Mouse (Mus musculus) embryonic facial prominence, embryonic 12.5 days (tissue): ENCODE measurements around the gene Iars2. TPM values are rescaled to one million over a fixed set of nuclear protein-coding genes. Genes with fewer than 3 reads are reported as not detected.

ENCODE experiments used
- ATAC-seq: fragments of 200-750 bp; cut with Nextera tagmentation; 2 replicates; pipeline ENCODE4 v1.8.0; 2017; ENCODE audit not compliant: insufficient number of reproducible peaks, insufficient read depth, low FRiP score, low TSS enrichment
- H3K27ac ChIP-seq: fragments of 300-500 bp; sonication (generic); 2 replicates; pipeline ENCODE4 v1.5.1; 2016; ENCODE audit warnings: mild to moderate bottlenecking
- H3K27me3 ChIP-seq: fragments of 300-500 bp; sonication (generic); 2 replicates; pipeline ENCODE4 v1.6.1; 2016; ENCODE audit warnings: mild to moderate bottlenecking, moderate library complexity
- H3K36me3 ChIP-seq: fragments of 300-500 bp; sonication (generic); 2 replicates; pipeline ENCODE4 v1.6.1; 2016; ENCODE audit warnings: mild to moderate bottlenecking
- H3K4me1 ChIP-seq: fragments of 300-500 bp; sonication (generic); 2 replicates; pipeline ENCODE4 v1.6.1; 2016
- H3K4me2 ChIP-seq: fragments of 300-500 bp; sonication (generic); replicated peaks from 2 replicates; pipeline ENCODE4 v1.6.1; 2016; ENCODE audit warnings: mild to moderate bottlenecking, moderate library complexity
- H3K4me3 ChIP-seq: fragments of 300-500 bp; sonication (generic); 2 replicates; pipeline ENCODE4 v1.5.1; 2016; ENCODE audit warnings: mild to moderate bottlenecking
- H3K9ac ChIP-seq: fragments of 300-500 bp; sonication (generic); 2 replicates; pipeline ENCODE4 v1.6.1; 2016; ENCODE audit warnings: mild to moderate bottlenecking, moderate library complexity
- H3K9me3 ChIP-seq: fragments of 300-500 bp; sonication (generic); 2 replicates; pipeline ENCODE4 v1.6.1; 2016; ENCODE audit warnings: mild to moderate bottlenecking, moderate library complexity
- WGBS: fragments of 180-500 bp; shearing (Covaris S2); methylation state at CpG from one replicate; pipeline ENCODE4 v1.1.7; 2016; 5-methylcytosine and 5-hydroxymethylcytosine counted together
- polyA plus RNA-seq: library from polyadenylated mRNA; unstranded; fragments of >200 nt; fragmentation: Nextera tagmentation; extraction: Ambion mirVana; gene quantifications from 2 replicates; pipeline ENCODE4 v1.2.1, GENCODE M21; 2016

Iars2 gene
- polyA plus RNA-seq, result 29.1 and 29.8 TPM in 2 replicates

- peaks cover 23% of the 10 kb centered on the region for H3K36me3 ChIP-seq
- H3K4me3 ChIP-seq, result peak within 1 kb of the TSS; percentile 92
- H3K4me2 ChIP-seq, result peak within 1 kb of the TSS; percentile 68
- H3K4me1 ChIP-seq, result peaks cover 11% of the 10 kb centered on the region; the same call in 1 of the 2 replicates
- H3K9ac ChIP-seq, result peak within 1 kb of the TSS; percentile 87
- no peaks in the 10 kb centered on the region for H3K9me3 ChIP-seq
- no peaks in the 10 kb centered on the region for H3K27me3 ChIP-seq
- ATAC-seq, result peak; percentile 88
- under 1% methylated on average over 73 of the region's 76 CpGs for WGBS
- H3K27ac ChIP-seq, result peak within 1 kb of the TSS; percentile 95
Observed at GRCm38 (mm10) chr1:185328721-185329610, at the start of gene Iars2. Iars2 (minus strand) TSS chr1:185329396.

- Histone ChIP-seq H3K4me3 (no peak overlapping the region), H3K27me3 (no peaks in the 10 kb centered on the region), H3K36me3 (peaks cover 76% of the 10 kb centered on the region), H3K27ac (no peak overlapping the region), H3K9me3 (no peaks in the 10 kb centered on the region), H3K4me2 (no peak overlapping the region), H3K4me1 (no peaks in the 10 kb centered on the region), H3K9ac (no peak overlapping the region)
- ATAC-seq, result no peak
- WGBS, result 92% methylated on average over 2 of the region's 2 CpGs
Observed at GRCm38 (mm10) chr1:185377429-185377828, 48.2 kb upstream of the Iars2 start.

DNA sequence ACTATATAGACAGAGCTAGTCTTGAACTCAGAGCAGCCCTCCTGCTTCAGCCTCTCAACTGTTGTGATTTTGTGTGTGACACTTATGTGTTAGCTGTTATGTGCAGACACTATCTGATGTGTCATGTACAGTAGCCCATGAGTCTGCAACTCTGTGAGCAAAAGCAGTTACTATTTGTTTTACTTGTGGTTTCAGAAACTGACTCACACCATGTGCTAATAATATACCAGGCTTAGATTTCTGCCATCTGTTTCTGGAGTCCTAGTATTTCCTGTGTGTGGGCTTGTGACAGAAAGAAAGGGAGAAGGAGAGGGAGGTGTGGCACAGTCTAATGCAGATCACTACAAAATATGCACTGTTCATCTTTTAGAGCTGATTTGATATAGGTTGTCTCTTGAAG, 47.2 kb upstream of the Iars2 start:
- ATAC-seq, result no peak
- peaks cover 74% of the 10 kb centered on the region for H3K36me3 ChIP-seq

GRCm38 (mm10) chr1:185369979-185370378, 40.8 kb upstream of the Iars2 start:
- H3K27ac ChIP-seq, result no peak overlapping the region
- peaks cover 6% of the 10 kb centered on the region; the same call in 1 of the 2 replicates for H3K4me1 ChIP-seq
- ATAC-seq, result no peak
- H3K36me3 ChIP-seq, result peaks cover 40% of the 10 kb centered on the region
- H3K4me2 ChIP-seq, result no peak overlapping the region
- WGBS, result 93% methylated on average over 6 of the region's 6 CpGs
- H3K9ac ChIP-seq, result no peak overlapping the region
- no peak overlapping the region for H3K4me3 ChIP-seq
- no peaks in the 10 kb centered on the region for H3K27me3 ChIP-seq
- no peaks in the 10 kb centered on the region for H3K9me3 ChIP-seq

More for the DNA sequence above, 47.2 kb upstream of the Iars2 start:
- H3K27me3 ChIP-seq, result no peaks in the 10 kb centered on the region
- no peak overlapping the region for H3K4me2 ChIP-seq
- no peak overlapping the region for H3K27ac ChIP-seq
- H3K4me3 ChIP-seq, result no peak overlapping the region
- no peak overlapping the region for H3K9ac ChIP-seq
- no peaks in the 10 kb centered on the region for H3K4me1 ChIP-seq
- no peaks in the 10 kb centered on the region for H3K9me3 ChIP-seq

- Histone ChIP-seq H3K27ac (no peak overlapping the region), H3K27me3 (no peaks in the 10 kb centered on the region), H3K4me1 (peaks cover 16% of the 10 kb centered on the region), H3K36me3 (peaks cover 22% of the 10 kb centered on the region), H3K4me2 (no peak overlapping the region), H3K9ac (no peak overlapping the region), H3K4me3 (no peak overlapping the region), H3K9me3 (no peaks in the 10 kb centered on the region)
- WGBS, result 85% methylated on average over 6 of the region's 6 CpGs
- ATAC-seq, result no peak
Observed at GRCm38 (mm10) chr1:185367383-185367782, 38.2 kb upstream of the Iars2 start.

DNA sequence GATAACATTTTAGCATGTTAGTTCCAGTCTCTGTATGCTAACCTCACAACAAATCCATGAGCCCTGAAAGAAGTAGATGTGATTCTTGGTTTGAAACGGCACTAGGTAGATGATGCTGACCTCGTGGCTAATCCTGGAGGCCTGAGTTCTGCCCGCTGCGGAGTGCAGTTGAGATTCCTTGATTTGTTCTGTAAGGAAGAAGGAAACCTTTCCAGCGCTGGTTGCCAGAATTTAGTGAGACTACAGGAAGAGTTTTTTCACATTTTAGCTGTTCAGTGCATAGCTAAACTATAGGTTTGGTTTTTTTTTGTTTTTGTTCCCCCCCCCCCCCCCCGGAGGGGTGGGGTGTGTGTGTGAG, 35.0 kb upstream of the Iars2 start:
- Histone ChIP-seq H3K36me3 (peaks cover under 1% of the 10 kb centered on the region; the same call in 1 of the 2 replicates), H3K4me1 (peaks cover 16% of the 10 kb centered on the region), H3K27me3 (no peaks in the 10 kb centered on the region), H3K9me3 (no peaks in the 10 kb centered on the region), H3K27ac (no peak overlapping the region), H3K4me3 (peak overlapping the region; percentile 92), H3K9ac (peak overlapping the region; percentile 90), H3K4me2 (peak overlapping the region; percentile 72)
- no peak for ATAC-seq
- whole genome bisulfite sequencing, result 46% methylated on average over 6 of the region's 6 CpGs

DNA sequence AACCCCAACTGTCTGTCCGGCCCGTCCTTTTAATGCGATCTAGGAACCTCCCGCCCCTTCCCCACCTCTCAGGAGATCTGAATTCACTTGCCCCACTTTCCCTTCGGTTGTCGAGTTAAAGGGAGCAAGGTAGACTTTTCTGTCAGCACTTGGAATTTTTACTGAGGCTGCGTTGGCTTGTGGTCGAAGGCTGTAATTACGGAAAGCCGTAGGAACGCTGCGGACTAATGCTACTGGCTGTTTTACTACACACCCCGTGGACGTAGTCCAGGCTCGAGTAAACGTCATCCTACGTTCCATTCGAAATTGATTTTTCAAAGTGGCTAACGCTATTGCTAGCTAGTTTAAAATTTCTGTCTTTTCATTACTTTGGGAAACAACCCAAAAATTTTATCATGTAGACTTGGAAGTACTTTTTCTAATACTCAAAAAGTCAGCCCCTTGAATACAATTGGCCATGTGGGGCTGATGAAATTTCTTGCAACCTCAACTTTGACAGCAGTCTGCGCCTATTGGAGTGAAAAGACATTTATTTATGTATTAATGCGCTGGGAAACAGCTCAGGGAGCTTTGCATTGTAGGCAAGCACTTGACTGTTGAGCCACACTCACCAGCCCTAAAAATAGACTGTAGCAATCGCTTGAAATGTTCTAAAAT, 34.5 kb upstream of the Iars2 start:
- H3K9me3 ChIP-seq, result no peaks in the 10 kb centered on the region
- 4% methylated on average over 22 of the region's 22 CpGs for WGBS
- H3K4me1 ChIP-seq, result peaks cover 16% of the 10 kb centered on the region
- peak overlapping the region; percentile 93 for H3K27ac ChIP-seq
- no peaks in the 10 kb centered on the region for H3K27me3 ChIP-seq
- H3K9ac ChIP-seq, result peak overlapping the region; percentile 90
- peaks cover 5% of the 10 kb centered on the region; the same call in 1 of the 2 replicates for H3K36me3 ChIP-seq
- peak overlapping the region; percentile 72 for H3K4me2 ChIP-seq
- peak; percentile 50; the same call in 1 of the 2 replicates for ATAC-seq
- H3K4me3 ChIP-seq, result peak overlapping the region; percentile 92

- Histone ChIP-seq H3K4me3 (peak within 1 kb of the TSS; percentile 92), H3K27ac (peak within 1 kb of the TSS; percentile 93), H3K4me2 (peak within 1 kb of the TSS; percentile 72), H3K4me1 (peaks cover 16% of the 10 kb centered on the region), H3K9me3 (no peaks in the 10 kb centered on the region), H3K9ac (peak within 1 kb of the TSS; percentile 90), H3K27me3 (no peaks in the 10 kb centered on the region), H3K36me3 (peaks cover 8% of the 10 kb centered on the region)
- under 1% methylated on average over 92 of the region's 92 CpGs for WGBS
- peak; percentile 97 for ATAC-seq
Observed at GRCm38 (mm10) chr1:185362677-185363520, 33.7 kb upstream of the Iars2 start, which contains the start of gene Eprs. Eprs (plus strand) TSS chr1:185363044.

- Histone ChIP-seq H3K27me3 (no peaks in the 10 kb centered on the region), H3K4me2 (no peak overlapping the region), H3K27ac (no peak overlapping the region), H3K4me1 (no peaks in the 10 kb centered on the region), H3K4me3 (no peak overlapping the region), H3K36me3 (peaks cover 31% of the 10 kb centered on the region), H3K9ac (no peak overlapping the region), H3K9me3 (no peaks in the 10 kb centered on the region)
- no peak for ATAC-seq
- WGBS, result 84% methylated on average over 4 of the region's 4 CpGs
Observed at GRCm38 (mm10) chr1:185358211-185358610, 29.0 kb upstream of the Iars2 start.

DNA sequence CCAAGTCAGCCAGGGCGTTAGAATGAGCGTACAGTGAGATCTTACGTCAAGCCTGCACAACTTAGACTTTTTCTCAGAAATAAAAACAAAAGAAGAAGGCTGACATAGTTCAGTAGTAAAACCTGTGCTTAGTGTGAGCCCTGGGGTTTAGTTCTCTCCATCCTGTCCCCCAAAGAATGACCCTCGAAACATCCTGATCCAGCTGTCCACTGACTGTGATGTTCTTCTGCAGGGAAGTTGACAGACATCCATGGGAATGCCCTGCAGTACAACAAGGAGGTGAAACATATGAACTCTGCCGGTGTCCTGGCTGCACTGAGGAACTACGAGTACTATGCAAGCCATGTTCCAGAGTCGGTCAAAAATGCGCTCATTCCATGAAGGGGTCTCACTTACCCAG, 27.1 kb upstream of the Iars2 start:
- Histone ChIP-seq H3K9me3 (no peaks in the 10 kb centered on the region), H3K4me2 (no peak overlapping the region), H3K36me3 (peaks cover 46% of the 10 kb centered on the region), H3K4me1 (no peaks in the 10 kb centered on the region), H3K27me3 (no peaks in the 10 kb centered on the region), H3K4me3 (no peak overlapping the region), H3K27ac (no peak overlapping the region), H3K9ac (no peak overlapping the region)
- 95% methylated on average over 8 of the region's 8 CpGs for WGBS
- no peak for ATAC-seq

- Histone ChIP-seq H3K4me1 (no peaks in the 10 kb centered on the region), H3K27ac (no peak overlapping the region), H3K36me3 (peaks cover 60% of the 10 kb centered on the region), H3K9me3 (no peaks in the 10 kb centered on the region), H3K27me3 (no peaks in the 10 kb centered on the region), H3K4me3 (no peak overlapping the region), H3K9ac (no peak overlapping the region), H3K4me2 (no peak overlapping the region)
- 85% methylated on average over 4 of the region's 4 CpGs for WGBS
- no peak for ATAC-seq
Observed at GRCm38 (mm10) chr1:185354731-185355130, 25.5 kb upstream of the Iars2 start.
